Mouse (Mus musculus) cortical plate, adult 2 months (tissue): Measurements from ENCODE around the gene Plrg1. TPM values are rescaled to one million over a fixed set of nuclear protein-coding genes. Genes with fewer than 3 reads are reported as not detected.

Experiments used
- H3K27ac ChIP-seq: fragments of 200-500 bp; 2 replicates; pipeline ENCODE4 v1.5.1; 2012; ENCODE audit warnings: low read length, control low read depth, inconsistent platforms; ENCODE audit not compliant: insufficient read depth
- H3K4me1 ChIP-seq: fragments of 200-500 bp; 2 replicates; pipeline ENCODE4 v1.6.1; 2011; ENCODE audit warnings: low read length; ENCODE audit not compliant: control insufficient read depth, insufficient read depth
- H3K4me3 ChIP-seq: fragments of 200-500 bp; 2 replicates; pipeline ENCODE4 v1.5.1; 2011; ENCODE audit warnings: mild to moderate bottlenecking, low read length, control low read depth; ENCODE audit not compliant: insufficient read depth
- CTCF ChIP-seq: fragments of 200-500 bp; IDR thresholded peaks from 2 replicates; pipeline ENCODE4 v1.5.1; 2011; ENCODE audit warnings: mild to moderate bottlenecking, control low read depth, low read length; ENCODE audit not compliant: insufficient read depth; ENCODE audit errors: extremely low read depth
- POLR2A ChIP-seq: fragments of 200-500 bp; IDR thresholded peaks from 2 replicates; pipeline ENCODE4 v1.6.1; 2011; ENCODE audit warnings: mild to moderate bottlenecking, low read length, control low read depth; ENCODE audit not compliant: insufficient read depth; ENCODE audit errors: extremely low read depth
- polyA plus RNA-seq: library from polyadenylated mRNA; depleted of rRNA; stranded (reverse); fragments of >200 nt; gene quantifications from 2 replicates; pipeline ENCODE4 v1.2.3, GENCODE M21; 2012

The Plrg1 gene
- polyA plus RNA-seq, 1 experiment: 45.0 TPM

- no peak within 1 kb of the TSS for H3K4me3 ChIP-seq
- H3K4me1 ChIP-seq: no peaks in the 10 kb centered on the region
- H3K27ac ChIP-seq: peak within 1 kb of the TSS; percentile 68
- TF ChIP-seq POLR2A (no peak), CTCF (no peak)
These were observed 29.6 kb upstream of the Plrg1 start, which contains the start of gene Fga for GRCm38 (mm10) chr3:83025475-83026301. Gene Fga (plus strand): TSS chr3:83026076.

- Histone ChIP-seq H3K4me3 (no peak overlapping the region), H3K4me1 (no peaks in the 10 kb centered on the region), H3K27ac (no peak overlapping the region)
- no peak for TF ChIP-seq CTCF
- no peak for TF ChIP-seq POLR2A
These were observed 27.6 kb upstream of the Plrg1 start for GRCm38 (mm10) chr3:83027546-83028251.

- TF ChIP-seq CTCF (no peak), POLR2A (no peak)
- Histone ChIP-seq H3K4me3 (no peak overlapping the region), H3K27ac (no peak overlapping the region), H3K4me1 (no peaks in the 10 kb centered on the region)
These were observed 25.0 kb upstream of the Plrg1 start for GRCm38 (mm10) chr3:83030331-83030730.

GRCm38 (mm10) chr3:83032746-83033308, 22.5 kb upstream of the Plrg1 start:
- TF ChIP-seq POLR2A: no peak
- Histone ChIP-seq H3K4me3 (no peak overlapping the region), H3K27ac (no peak overlapping the region), H3K4me1 (no peaks in the 10 kb centered on the region)

- H3K4me3 ChIP-seq: no peak overlapping the region
- no peak overlapping the region for H3K27ac ChIP-seq
- no peaks in the 10 kb centered on the region for H3K4me1 ChIP-seq
- TF ChIP-seq CTCF (no peak), POLR2A (no peak)
These were observed 21.5 kb upstream of the Plrg1 start for GRCm38 (mm10) chr3:83033801-83034200.

- Histone ChIP-seq H3K4me1 (no peaks in the 10 kb centered on the region), H3K27ac (no peak overlapping the region), H3K4me3 (no peak overlapping the region)
- TF ChIP-seq CTCF: no peak
- no peak for TF ChIP-seq POLR2A
These were observed 16.5 kb upstream of the Plrg1 start for GRCm38 (mm10) chr3:83038865-83039264.

GRCm38 (mm10) chr3:83039666-83040065, 15.7 kb upstream of the Plrg1 start:
- no peak for TF ChIP-seq CTCF

GRCm38 (mm10) chr3:83042451-83042850, 12.9 kb upstream of the Plrg1 start:
- TF ChIP-seq CTCF (no peak), POLR2A (no peak)
- no peak overlapping the region for H3K27ac ChIP-seq
- H3K4me1 ChIP-seq: no peaks in the 10 kb centered on the region
- no peak overlapping the region for H3K4me3 ChIP-seq

More at GRCm38 (mm10) chr3:83039666-83040065, 15.7 kb upstream of the Plrg1 start:
- H3K4me1 ChIP-seq: no peaks in the 10 kb centered on the region
- H3K27ac ChIP-seq: no peak overlapping the region
- H3K4me3 ChIP-seq: no peak overlapping the region

GRCm38 (mm10) chr3:83046649-83047048, 8.7 kb upstream of the Plrg1 start:
- no peaks in the 10 kb centered on the region for H3K4me1 ChIP-seq
- no peak for TF ChIP-seq POLR2A
- TF ChIP-seq CTCF: no peak
- no peak overlapping the region for H3K4me3 ChIP-seq
- H3K27ac ChIP-seq: no peak overlapping the region
